Mouse (Mus musculus) midbrain, embryonic 16.5 days (tissue): ENCODE data around the gene Mecom. TPM values are rescaled to one million over a fixed set of nuclear protein-coding genes. Genes with fewer than 3 reads are reported as not detected.

Experiments
- ATAC-seq: fragments of 200-750 bp; cut with Nextera tagmentation; 2 replicates; pipeline ENCODE4 v1.8.0; 2017; ENCODE audit warnings: moderate TSS enrichment
- H3K27ac ChIP-seq: fragments of 300-500 bp; sonication (generic); 2 replicates; pipeline ENCODE4 v1.5.1; 2014; ENCODE audit warnings: mild to moderate bottlenecking, low read length, mixed read lengths
- H3K27me3 ChIP-seq: fragments of 300-500 bp; sonication (generic); 2 replicates; pipeline ENCODE4 v1.6.1; 2014; ENCODE audit warnings: low read depth, low read length, mixed read lengths; ENCODE audit not compliant: control insufficient read depth, insufficient read depth
- H3K36me3 ChIP-seq: fragments of 300-500 bp; sonication (generic); 2 replicates; pipeline ENCODE4 v1.6.1; 2014; ENCODE audit warnings: mild to moderate bottlenecking, low read length, moderate library complexity, mixed read lengths; ENCODE audit not compliant: control insufficient read depth, insufficient read depth
- H3K4me1 ChIP-seq: fragments of 300-500 bp; sonication (generic); 2 replicates; pipeline ENCODE4 v1.6.1; 2014; ENCODE audit warnings: mild to moderate bottlenecking, low read length, mixed read lengths; ENCODE audit not compliant: control insufficient read depth, insufficient read depth
- H3K4me2 ChIP-seq: fragments of 300-500 bp; sonication (generic); 2 replicates; pipeline ENCODE4 v1.6.1; 2014; ENCODE audit warnings: mild to moderate bottlenecking, low read length, mixed read lengths
- H3K4me3 ChIP-seq: fragments of 300-500 bp; sonication (generic); 2 replicates; pipeline ENCODE4 v1.5.1; 2014; ENCODE audit warnings: low read depth, mild to moderate bottlenecking, low read length, moderate library complexity, mixed read lengths
- H3K9ac ChIP-seq: fragments of 300-500 bp; sonication (generic); 2 replicates; pipeline ENCODE4 v1.6.1; 2014; ENCODE audit warnings: low read depth, low read length, mixed read lengths
- H3K9me3 ChIP-seq: fragments of 300-500 bp; sonication (generic); replicated peaks from 2 replicates; pipeline ENCODE4 v1.6.1; 2014; ENCODE audit warnings: mild to moderate bottlenecking, low read length, mixed read lengths; ENCODE audit not compliant: control insufficient read depth, poor library complexity, severe bottlenecking
- WGBS: fragments of 180-500 bp; shearing (Covaris S2); extraction: QIAGEN DNeasy Blood & Tissue Kit; methylation state at CpG from one replicate; pipeline ENCODE4 v1.1.7; 2014; 5-methylcytosine and 5-hydroxymethylcytosine counted together
- polyA plus RNA-seq: library from polyadenylated mRNA; unstranded; fragments of >200 nt; fragmentation: Nextera tagmentation; extraction: Ambion mirVana; gene quantifications from 2 replicates; pipeline ENCODE4 v1.2.1, GENCODE M21; 2015

Gene Mecom
- polyA plus RNA-seq, 1 experiment from 2014 or later: 4.0 TPM

- Histone ChIP-seq H3K9me3 (no peaks in the 10 kb centered on the region), H3K27me3 (no peaks in the 10 kb centered on the region), H3K9ac (no peak overlapping the region), H3K4me2 (no peak overlapping the region), H3K36me3 (no peaks in the 10 kb centered on the region), H3K27ac (no peak overlapping the region), H3K4me3 (no peak overlapping the region), H3K4me1 (no peaks in the 10 kb centered on the region)
- 67% methylated on average over 9 of the region's 9 CpGs for WGBS
- ATAC-seq: no peak
These were observed 439.7 kb downstream of the Mecom start for GRCm38 (mm10) chr3:30107945-30108670.

- Histone ChIP-seq H3K27me3 (no peaks in the 10 kb centered on the region), H3K4me3 (no peak overlapping the region), H3K4me1 (no peaks in the 10 kb centered on the region), H3K9me3 (no peaks in the 10 kb centered on the region), H3K9ac (no peak overlapping the region), H3K36me3 (no peaks in the 10 kb centered on the region), H3K4me2 (no peak overlapping the region), H3K27ac (no peak overlapping the region)
- ATAC-seq: no peak
- 91% methylated on average over 18 of the region's 18 CpGs for WGBS
These were observed 441.3 kb downstream of the Mecom start for GRCm38 (mm10) chr3:30106481-30106880.

GRCm38 (mm10) chr3:30105859-30106258 lies 441.9 kb downstream of the Mecom start:
- 52% methylated on average over 1 of the region's 1 CpGs for WGBS
- no peaks in the 10 kb centered on the region for H3K4me1 ChIP-seq
- H3K36me3 ChIP-seq: no peaks in the 10 kb centered on the region
- H3K27ac ChIP-seq: no peak overlapping the region
- no peak for ATAC-seq
- no peak overlapping the region for H3K4me2 ChIP-seq
- H3K9ac ChIP-seq: no peak overlapping the region
- no peaks in the 10 kb centered on the region for H3K9me3 ChIP-seq
- H3K27me3 ChIP-seq: no peaks in the 10 kb centered on the region
- H3K4me3 ChIP-seq: no peak overlapping the region

GRCm38 (mm10) chr3:30105194-30105823 lies 442.5 kb downstream of the Mecom start:
- H3K4me2 ChIP-seq: no peak overlapping the region
- no peak overlapping the region for H3K27ac ChIP-seq
- no peak overlapping the region for H3K4me3 ChIP-seq
- no peaks in the 10 kb centered on the region for H3K4me1 ChIP-seq
- 60% methylated on average over 15 of the region's 15 CpGs for WGBS
- no peaks in the 10 kb centered on the region for H3K9me3 ChIP-seq
- no peaks in the 10 kb centered on the region for H3K36me3 ChIP-seq
- no peak for ATAC-seq
- H3K27me3 ChIP-seq: no peaks in the 10 kb centered on the region
- H3K9ac ChIP-seq: no peak overlapping the region

GRCm38 (mm10) chr3:30104515-30105098 lies 443.2 kb downstream of the Mecom start:
- Histone ChIP-seq H3K9ac (no peak overlapping the region), H3K4me2 (no peak overlapping the region), H3K9me3 (no peaks in the 10 kb centered on the region), H3K4me3 (no peak overlapping the region), H3K27ac (no peak overlapping the region), H3K27me3 (no peaks in the 10 kb centered on the region), H3K36me3 (no peaks in the 10 kb centered on the region), H3K4me1 (no peaks in the 10 kb centered on the region)
- no peak for ATAC-seq
- 64% methylated on average over 4 of the region's 4 CpGs for WGBS

GRCm38 (mm10) chr3:30101146-30101545 lies 446.7 kb downstream of the Mecom start:
- 81% methylated on average over 4 of the region's 4 CpGs for WGBS
- H3K9ac ChIP-seq: no peak overlapping the region
- no peaks in the 10 kb centered on the region for H3K27me3 ChIP-seq
- H3K4me3 ChIP-seq: no peak overlapping the region
- no peaks in the 10 kb centered on the region for H3K4me1 ChIP-seq
- no peaks in the 10 kb centered on the region for H3K36me3 ChIP-seq
- no peak for ATAC-seq
- no peaks in the 10 kb centered on the region for H3K9me3 ChIP-seq
- H3K4me2 ChIP-seq: no peak overlapping the region
- H3K27ac ChIP-seq: no peak overlapping the region

- WGBS: 89% methylated on average over 3 of the region's 3 CpGs
- Histone ChIP-seq H3K27ac (no peak overlapping the region), H3K9ac (no peak overlapping the region), H3K36me3 (no peaks in the 10 kb centered on the region), H3K27me3 (no peaks in the 10 kb centered on the region), H3K4me3 (no peak overlapping the region), H3K9me3 (no peaks in the 10 kb centered on the region), H3K4me2 (no peak overlapping the region), H3K4me1 (no peaks in the 10 kb centered on the region)
- ATAC-seq: no peak
These were observed 450.1 kb downstream of the Mecom start for GRCm38 (mm10) chr3:30097713-30098112.

- no peaks in the 10 kb centered on the region for H3K4me1 ChIP-seq
- H3K4me2 ChIP-seq: no peak overlapping the region
- no peaks in the 10 kb centered on the region for H3K27me3 ChIP-seq
- H3K9me3 ChIP-seq: no peaks in the 10 kb centered on the region
- H3K4me3 ChIP-seq: no peak overlapping the region
- H3K9ac ChIP-seq: no peak overlapping the region
- H3K36me3 ChIP-seq: no peaks in the 10 kb centered on the region
- 79% methylated on average over 4 of the region's 4 CpGs for WGBS
- no peak for ATAC-seq
- H3K27ac ChIP-seq: no peak overlapping the region
These were observed 450.7 kb downstream of the Mecom start for GRCm38 (mm10) chr3:30097129-30097528.

- no peaks in the 10 kb centered on the region for H3K27me3 ChIP-seq
- 67% methylated on average over 1 of the region's 1 CpGs for WGBS
These were observed 454.8 kb downstream of the Mecom start for GRCm38 (mm10) chr3:30093005-30093404.

More at GRCm38 (mm10) chr3:30093005-30093404, 454.8 kb downstream of the Mecom start:
- Histone ChIP-seq H3K4me2 (no peak overlapping the region), H3K27ac (no peak overlapping the region), H3K9me3 (no peaks in the 10 kb centered on the region), H3K4me1 (no peaks in the 10 kb centered on the region), H3K9ac (no peak overlapping the region), H3K4me3 (no peak overlapping the region), H3K36me3 (no peaks in the 10 kb centered on the region)
- ATAC-seq: no peak
